Mouse (Mus musculus): Measurements from ENCODE around the gene Nid1. TPM values are rescaled to one million over a fixed set of nuclear protein-coding genes. Genes with fewer than 3 reads are reported as not detected.
"Not testable (repeated sequence)": the region's sequence is repeated elsewhere in the genome, so short reads cannot be mapped to it uniquely, and the experiment has no call there.

The Nid1 gene
- total RNA-seq, 1 experiment from 2014 or later, result 0.45 TPM

- no peak for ATAC-seq (replicated peaks in 1 of 2; ENCODE audit: insufficient read depth in 1 of 2, low FRiP score in 2 of 2, low TSS enrichment in 1 of 2, low read depth in 1 of 2, poor library complexity in 2 of 2, severe bottlenecking in 2 of 2)
These were observed 83.1 kb downstream of the Nid1 start for GRCm38 (mm10) chr13:13520436-13520835.

DNA sequence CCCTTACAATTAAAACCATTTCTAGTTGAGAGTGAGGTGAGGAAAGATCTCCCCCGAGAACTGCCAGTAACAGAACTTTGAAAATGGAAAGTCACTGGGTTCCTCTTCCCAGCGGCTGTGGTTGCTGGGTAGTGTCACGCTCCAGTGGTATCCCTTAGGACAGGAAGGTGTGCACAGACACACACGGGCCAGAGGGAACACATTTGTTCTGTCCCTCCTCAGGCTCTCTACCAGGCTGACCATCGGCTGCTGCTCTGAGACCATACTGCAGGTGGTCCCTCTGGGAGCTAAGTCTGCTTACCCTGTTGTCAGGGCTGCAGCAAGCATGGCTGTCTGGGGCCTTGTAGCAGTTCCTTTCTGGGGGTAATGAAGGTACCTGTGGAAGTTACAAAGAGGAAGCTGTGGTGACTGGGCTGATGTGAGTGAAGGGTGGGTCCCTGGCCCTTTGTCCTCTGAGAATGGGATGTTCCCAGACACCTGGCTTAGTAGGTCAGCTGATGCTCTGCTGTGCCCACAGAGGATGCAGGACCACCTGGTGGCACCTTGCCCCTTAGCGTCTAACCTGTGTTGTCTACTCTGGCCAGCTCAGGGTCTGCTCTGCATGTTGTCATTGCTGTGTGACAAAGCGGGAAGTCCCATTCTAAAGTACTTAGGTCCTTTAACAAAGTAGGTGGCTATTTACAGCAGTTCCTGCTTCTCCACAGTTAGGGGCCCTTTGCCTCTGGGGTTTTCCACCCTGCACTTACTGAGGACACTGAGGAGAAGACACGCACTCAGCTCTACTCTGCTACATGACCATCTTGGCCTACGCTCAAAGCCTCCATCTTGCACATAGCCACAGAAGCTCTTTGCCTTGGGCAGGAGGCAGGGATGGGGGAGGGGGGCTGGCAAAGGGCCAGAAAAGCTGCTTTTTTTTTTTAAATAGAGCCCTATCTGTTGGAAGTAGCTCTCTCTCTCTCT lies 86.6 kb downstream of the Nid1 start:
- peak; percentile 90 to 93 for ATAC-seq (replicated peaks in 1 of 2; ENCODE audit: insufficient read depth in 1 of 2, low FRiP score in 2 of 2, low TSS enrichment in 1 of 2, low read depth in 1 of 2, poor library complexity in 2 of 2, severe bottlenecking in 2 of 2)

DNA sequence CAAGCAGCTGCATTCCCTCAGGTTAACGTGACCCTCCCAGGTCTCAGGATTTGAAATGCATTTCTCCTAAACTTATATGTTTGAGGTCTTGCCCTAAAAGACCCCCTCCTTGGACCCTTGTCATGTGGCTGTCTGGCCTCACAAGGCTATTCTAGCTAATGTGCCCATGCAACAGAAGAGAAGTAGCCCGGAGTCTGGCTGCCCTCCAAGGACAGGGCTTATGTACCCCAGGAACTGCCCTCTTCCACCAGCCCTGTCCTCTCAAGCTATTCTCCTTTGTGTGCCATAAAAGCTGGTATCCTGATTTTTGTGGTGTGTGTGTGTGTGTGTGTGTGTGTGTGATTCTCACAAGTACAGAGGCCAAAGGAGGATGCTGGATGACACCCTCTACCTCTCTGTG lies 87.9 kb downstream of the Nid1 start:
- no peak for ATAC-seq (replicated peaks in 1 of 2; ENCODE audit: insufficient read depth in 1 of 2, low FRiP score in 2 of 2, low TSS enrichment in 1 of 2, low read depth in 1 of 2, poor library complexity in 2 of 2, severe bottlenecking in 2 of 2)

- no peak; a peak in 1 of 4 replicates for ATAC-seq (replicated peaks in 1 of 2; ENCODE audit: insufficient read depth in 1 of 2, low FRiP score in 2 of 2, low TSS enrichment in 1 of 2, low read depth in 1 of 2, poor library complexity in 2 of 2, severe bottlenecking in 2 of 2)
These were observed 88.5 kb downstream of the Nid1 start for GRCm38 (mm10) chr13:13525877-13526276.

DNA sequence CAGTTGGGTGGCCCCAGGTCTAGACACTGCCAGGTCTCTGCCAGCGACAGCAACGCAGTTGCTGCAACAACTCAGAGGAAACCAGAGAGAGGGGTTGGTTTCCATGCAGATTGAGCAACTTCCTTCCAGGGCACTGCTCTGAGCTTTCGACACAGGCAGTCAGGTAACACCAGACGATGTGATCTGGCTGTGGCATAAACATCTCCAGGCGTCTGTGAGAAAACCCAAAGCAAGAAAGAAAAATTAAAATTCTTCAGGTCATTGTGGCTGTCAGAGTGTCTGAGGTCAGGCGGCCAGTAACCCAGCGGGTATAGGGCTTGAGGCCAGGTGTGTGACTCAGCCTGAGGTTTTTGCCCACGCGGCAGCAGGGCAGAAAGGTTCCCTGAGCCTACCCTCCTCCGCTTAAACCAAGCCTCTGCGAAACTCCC lies 91.8 kb downstream of the Nid1 start:
- peak; percentile 85 to 87 for ATAC-seq (replicated peaks in 1 of 2; ENCODE audit: insufficient read depth in 1 of 2, low FRiP score in 2 of 2, low TSS enrichment in 1 of 2, low read depth in 1 of 2, poor library complexity in 2 of 2, severe bottlenecking in 2 of 2)

DNA sequence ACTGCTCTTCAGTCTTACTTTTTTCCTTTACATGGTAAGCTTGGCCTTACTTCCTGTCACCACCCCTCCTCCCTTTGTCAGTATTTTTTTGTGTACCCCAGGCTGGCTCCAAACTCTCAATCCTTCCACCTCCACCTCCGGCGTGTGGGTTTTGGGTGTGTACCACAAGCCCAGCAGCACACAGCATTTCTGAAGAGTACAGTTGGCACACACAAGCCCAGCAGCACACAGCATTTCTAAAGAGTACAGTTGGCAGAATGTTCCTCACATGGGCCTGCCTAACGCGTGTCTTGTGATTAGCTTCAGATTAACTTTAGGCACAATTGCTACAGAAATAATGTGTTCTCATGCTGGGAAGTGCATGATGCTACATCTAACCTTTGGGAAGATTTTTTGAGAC lies 93.6 kb downstream of the Nid1 start:
- ATAC-seq (replicated peaks in 1 of 2; ENCODE audit: insufficient read depth in 1 of 2, low FRiP score in 2 of 2, low TSS enrichment in 1 of 2, low read depth in 1 of 2, poor library complexity in 2 of 2, severe bottlenecking in 2 of 2), result no peak

- ATAC-seq (replicated peaks in 1 of 2; ENCODE audit: insufficient read depth in 1 of 2, low FRiP score in 2 of 2, low TSS enrichment in 1 of 2, low read depth in 1 of 2, poor library complexity in 2 of 2, severe bottlenecking in 2 of 2), result peak; percentile 77 to 80
These were observed 94.6 kb downstream of the Nid1 start for GRCm38 (mm10) chr13:13531923-13532322.

DNA sequence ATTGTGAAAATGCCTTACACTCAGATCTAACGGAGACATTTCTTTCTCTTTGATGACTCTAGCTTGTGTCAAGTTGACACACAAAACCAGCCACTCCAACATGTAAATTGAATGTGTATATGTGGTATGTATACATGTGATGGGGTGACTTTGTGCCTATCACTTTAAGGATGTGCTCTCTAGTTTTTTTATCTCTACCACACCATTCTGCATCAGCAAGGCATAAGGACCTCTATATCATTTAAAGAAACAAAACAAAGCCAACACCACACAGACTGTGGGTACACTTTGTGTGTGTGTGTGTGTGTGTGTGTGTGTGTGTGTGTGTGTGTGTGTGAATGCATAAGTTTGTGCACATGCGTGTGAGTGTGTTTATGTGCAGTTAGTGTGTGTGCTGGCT lies 99.2 kb downstream of the Nid1 start:
- ATAC-seq (replicated peaks in 1 of 2; ENCODE audit: insufficient read depth in 1 of 2, low FRiP score in 2 of 2, low TSS enrichment in 1 of 2, low read depth in 1 of 2, poor library complexity in 2 of 2, severe bottlenecking in 2 of 2), result no peak

- ATAC-seq (replicated peaks in 1 of 2; ENCODE audit: insufficient read depth in 1 of 2, low FRiP score in 2 of 2, low TSS enrichment in 1 of 2, low read depth in 1 of 2, poor library complexity in 2 of 2, severe bottlenecking in 2 of 2), result peak; percentile 39 to 62
These were observed 100.1 kb downstream of the Nid1 start for GRCm38 (mm10) chr13:13537272-13538015.

DNA sequence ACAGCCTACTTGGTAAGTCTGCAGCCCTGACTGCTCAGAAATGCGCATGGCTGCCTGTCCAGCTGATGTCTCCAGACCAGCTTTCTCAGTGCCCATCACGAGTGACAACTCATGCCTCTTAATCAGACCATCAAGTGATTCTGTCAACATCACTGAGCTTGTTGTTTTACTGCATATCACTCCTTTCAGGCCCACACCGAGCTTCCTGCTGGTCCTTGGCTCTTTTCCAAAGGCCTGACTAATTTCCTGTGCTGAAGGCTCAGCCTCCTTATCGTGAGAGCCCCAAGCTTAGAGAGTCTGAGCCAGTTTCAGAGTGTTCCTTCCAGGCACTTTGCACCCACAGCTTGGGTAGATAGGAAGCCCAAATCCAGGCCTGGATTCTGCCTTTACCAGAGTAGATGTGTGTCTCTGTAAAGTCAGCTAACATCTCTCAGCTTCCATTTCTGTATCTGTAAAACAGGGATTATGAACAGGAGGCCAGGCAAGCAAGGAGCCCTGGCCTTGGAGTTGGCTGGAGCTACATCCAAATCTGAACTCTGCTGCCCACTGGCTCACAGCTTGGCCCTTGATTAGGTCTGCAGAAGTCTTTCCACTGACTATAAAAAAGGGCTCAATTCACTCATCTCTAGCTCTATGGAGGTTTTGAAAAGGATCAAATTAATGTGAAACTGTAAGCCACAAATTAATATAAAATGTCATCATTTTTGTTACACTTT lies 101.4 kb downstream of the Nid1 start:
- peak; percentile 88 to 96 for ATAC-seq (replicated peaks in 1 of 2; ENCODE audit: insufficient read depth in 1 of 2, low FRiP score in 2 of 2, low TSS enrichment in 1 of 2, low read depth in 1 of 2, poor library complexity in 2 of 2, severe bottlenecking in 2 of 2)

GRCm38 (mm10) chr13:13543073-13543472 lies 105.7 kb downstream of the Nid1 start:
- not testable (repeated sequence) for ATAC-seq (replicated peaks in 1 of 2; ENCODE audit: insufficient read depth in 1 of 2, low FRiP score in 2 of 2, low TSS enrichment in 1 of 2, low read depth in 1 of 2, poor library complexity in 2 of 2, severe bottlenecking in 2 of 2)

GRCm38 (mm10) chr13:13546792-13547191 lies 109.4 kb downstream of the Nid1 start:
- ATAC-seq (replicated peaks in 1 of 2; ENCODE audit: insufficient read depth in 1 of 2, low FRiP score in 2 of 2, low TSS enrichment in 1 of 2, low read depth in 1 of 2, poor library complexity in 2 of 2, severe bottlenecking in 2 of 2), result no peak

- ATAC-seq (replicated peaks in 1 of 2; ENCODE audit: insufficient read depth in 1 of 2, low FRiP score in 2 of 2, low TSS enrichment in 1 of 2, low read depth in 1 of 2, poor library complexity in 2 of 2, severe bottlenecking in 2 of 2), result no peak
These were observed 110.5 kb downstream of the Nid1 start for GRCm38 (mm10) chr13:13547889-13548288.

DNA sequence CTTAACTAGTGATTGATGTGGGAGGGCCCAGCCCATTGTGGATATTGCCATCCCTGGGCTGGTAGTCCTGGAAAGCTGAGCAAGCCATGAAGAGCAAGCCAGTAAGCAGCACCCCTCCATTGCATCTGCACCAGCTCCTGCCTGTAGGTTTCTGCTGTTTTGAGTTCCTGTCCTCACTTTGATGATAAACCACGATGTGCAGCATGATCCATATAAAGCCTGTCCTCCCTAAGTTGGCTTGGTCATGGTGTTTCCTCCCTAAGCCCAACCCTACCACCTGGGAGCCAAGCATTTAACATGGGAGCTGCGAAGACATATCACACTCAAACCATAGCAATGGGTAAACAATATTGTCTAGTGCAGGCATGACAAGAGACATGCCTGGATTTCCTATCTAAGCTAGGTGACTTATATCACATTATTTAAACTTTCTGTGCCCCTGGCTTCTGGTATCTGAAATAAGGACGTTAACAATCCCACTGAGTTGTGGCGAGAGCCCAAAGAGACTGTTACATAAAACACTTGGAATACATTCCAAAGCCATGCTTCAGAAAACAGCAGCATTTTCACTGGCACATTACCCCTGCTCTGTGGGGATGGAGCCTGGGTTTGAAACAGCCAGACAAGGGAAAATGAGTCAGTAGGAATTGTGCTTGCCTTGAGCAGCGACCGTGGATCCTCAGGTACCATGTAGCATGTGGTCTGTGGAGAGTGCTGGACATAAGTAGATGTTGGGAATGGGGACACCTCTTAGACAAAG lies 111.3 kb downstream of the Nid1 start:
- ATAC-seq (replicated peaks in 1 of 2; ENCODE audit: insufficient read depth in 1 of 2, low FRiP score in 2 of 2, low TSS enrichment in 1 of 2, low read depth in 1 of 2, poor library complexity in 2 of 2, severe bottlenecking in 2 of 2), result no peak

- ATAC-seq (replicated peaks in 1 of 2; ENCODE audit: insufficient read depth in 1 of 2, low FRiP score in 2 of 2, low TSS enrichment in 1 of 2, low read depth in 1 of 2, poor library complexity in 2 of 2, severe bottlenecking in 2 of 2), result peak; percentile 40 to 46; a peak in 3 of 4 replicates
These were observed 112.6 kb downstream of the Nid1 start for GRCm38 (mm10) chr13:13549687-13550660.

DNA sequence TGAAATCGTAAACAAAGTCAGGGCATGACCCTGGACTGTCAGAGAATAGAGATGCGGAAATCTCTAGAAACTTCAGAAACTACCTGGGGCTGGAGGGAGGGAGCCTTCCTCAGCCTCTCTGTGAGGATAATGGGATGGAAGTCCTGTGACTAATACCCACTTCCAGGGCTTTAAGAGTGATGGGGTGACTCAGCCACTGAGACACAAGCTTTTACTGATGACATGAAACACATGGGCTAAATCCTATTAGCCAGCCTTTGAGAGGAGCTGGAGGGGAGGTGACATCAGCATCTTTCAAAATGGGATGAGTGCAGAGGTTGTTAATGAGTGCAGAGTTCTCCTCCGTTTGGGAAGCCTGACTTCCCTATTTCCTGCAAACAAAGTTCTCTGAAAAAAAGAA lies 114.7 kb downstream of the Nid1 start:
- ATAC-seq (replicated peaks in 1 of 2; ENCODE audit: insufficient read depth in 1 of 2, low FRiP score in 2 of 2, low TSS enrichment in 1 of 2, low read depth in 1 of 2, poor library complexity in 2 of 2, severe bottlenecking in 2 of 2), result no peak
